Mouse (Mus musculus) limb, embryonic 14.5 days (tissue): ENCODE results near the gene Egln1. TPM values are rescaled to one million over a fixed set of nuclear protein-coding genes. Genes with fewer than 3 reads are reported as not detected.

Experiments used
- ATAC-seq: fragments of 200-750 bp; cut with Nextera tagmentation; 2 replicates; pipeline ENCODE4 v1.8.0; 2017; ENCODE audit warnings: low read depth, moderate number of reproducible peaks, moderate TSS enrichment; ENCODE audit not compliant: low FRiP score
- DNase-seq: peaks from one replicate; pipeline ENCODE4 v3.0.0-alpha.2; 2015; ENCODE audit warnings: low spot score
- H3K27ac ChIP-seq: fragments of 300-500 bp; sonication (generic); replicated peaks from 2 replicates; pipeline ENCODE4 v1.5.1; 2014; ENCODE audit warnings: low read depth, mild to moderate bottlenecking, low read length, moderate library complexity, mixed read lengths
- H3K27me3 ChIP-seq: fragments of 300-500 bp; sonication (generic); 2 replicates; pipeline ENCODE4 v1.6.1; 2014; ENCODE audit warnings: low read length, mixed read lengths; ENCODE audit not compliant: control insufficient read depth, insufficient read depth
- H3K36me3 ChIP-seq: fragments of 300-500 bp; sonication (generic); 2 replicates; pipeline ENCODE4 v1.6.1; 2014; ENCODE audit warnings: mild to moderate bottlenecking, low read length, moderate library complexity, mixed read lengths; ENCODE audit not compliant: control insufficient read depth, insufficient read depth
- H3K4me1 ChIP-seq: fragments of 300-500 bp; sonication (generic); 2 replicates; pipeline ENCODE4 v1.6.1; 2014; ENCODE audit warnings: antibody characterized with exemption, low read length, mixed read lengths; ENCODE audit not compliant: control insufficient read depth, insufficient read depth
- H3K4me2 ChIP-seq: fragments of 300-500 bp; sonication (generic); replicated peaks from 2 replicates; pipeline ENCODE4 v1.6.1; 2014; ENCODE audit warnings: low read depth, mild to moderate bottlenecking, low read length, moderate library complexity; ENCODE audit not compliant: severe bottlenecking
- H3K4me3 ChIP-seq: fragments of 300-500 bp; sonication (generic); replicated peaks from 2 replicates; pipeline ENCODE4 v1.5.1; 2014; ENCODE audit warnings: low read length
- H3K9ac ChIP-seq: fragments of 300-500 bp; sonication (generic); 2 replicates; pipeline ENCODE4 v1.6.1; 2014; ENCODE audit warnings: mild to moderate bottlenecking, low read depth, low read length, moderate library complexity; ENCODE audit not compliant: severe bottlenecking
- H3K9me3 ChIP-seq: fragments of 300-500 bp; sonication (generic); 2 replicates; pipeline ENCODE4 v1.6.1; 2016; ENCODE audit warnings: low read length; ENCODE audit not compliant: control insufficient read depth
- POLR2A ChIP-seq: fragments of 200-500 bp; IDR thresholded peaks from 2 replicates; pipeline ENCODE4 v1.8.0; 2012; ENCODE audit warnings: inconsistent platforms, mild to moderate bottlenecking, moderate library complexity, borderline replicate concordance; ENCODE audit not compliant: insufficient read depth, insufficient read length; ENCODE audit errors: extremely low read depth
- WGBS: fragments of 180-500 bp; shearing (Covaris S2); extraction: QIAGEN DNeasy Blood & Tissue Kit; methylation state at CpG from one replicate; pipeline ENCODE4 v1.1.7; 2014; 5-methylcytosine and 5-hydroxymethylcytosine counted together
- polyA plus RNA-seq, 2 experiments: library from polyadenylated mRNA; depleted of rRNA in 1 of 2; stranded (reverse) in 1 of 2; unstranded in 1 of 2; fragments of >200 nt; fragmentation: Nextera tagmentation in 1 of 2; extraction: Ambion mirVana in 1 of 2; gene quantifications; 2 replicates each; pipeline versions ENCODE4 v1.2.1 to v1.2.3; 2012 to 2014

Egln1 gene
- polyA plus RNA-seq, 2 experiments: 18.5 to 39.8 TPM

DNA sequence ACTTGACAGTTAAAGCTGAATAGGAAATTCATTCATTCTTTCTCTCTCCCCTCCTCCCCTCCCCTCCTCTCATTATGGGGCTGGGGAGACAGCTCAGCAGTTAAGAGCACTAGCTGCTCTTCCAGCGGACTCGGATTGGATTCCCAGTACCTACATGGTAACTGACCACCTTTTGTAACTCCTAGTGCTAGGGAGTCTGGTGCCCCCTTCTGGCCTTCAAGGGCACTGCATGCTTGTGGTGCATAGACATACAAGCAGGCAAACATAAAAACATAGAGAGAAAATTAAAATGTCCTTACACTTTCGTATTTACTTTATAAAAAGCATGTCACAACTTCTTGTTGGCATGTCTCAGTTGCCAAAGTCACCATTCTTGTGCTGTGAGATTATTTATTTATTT, 30.9 kb upstream of the Egln1 start:
- DNase-seq: no peak
- H3K27ac ChIP-seq: no peak overlapping the region
- no peaks in the 10 kb centered on the region for H3K4me1 ChIP-seq
- ATAC-seq: no peak
- H3K4me2 ChIP-seq: no peak overlapping the region
- peaks cover 3% of the 10 kb centered on the region; the same call in 1 of the 2 replicates for H3K9me3 ChIP-seq
- H3K36me3 ChIP-seq: no peaks in the 10 kb centered on the region
- no peak overlapping the region for H3K4me3 ChIP-seq
- TF ChIP-seq POLR2A: no peak
- WGBS: 98% methylated on average over 3 of the region's 3 CpGs
- no peak overlapping the region for H3K9ac ChIP-seq
- no peaks in the 10 kb centered on the region for H3K27me3 ChIP-seq

DNA sequence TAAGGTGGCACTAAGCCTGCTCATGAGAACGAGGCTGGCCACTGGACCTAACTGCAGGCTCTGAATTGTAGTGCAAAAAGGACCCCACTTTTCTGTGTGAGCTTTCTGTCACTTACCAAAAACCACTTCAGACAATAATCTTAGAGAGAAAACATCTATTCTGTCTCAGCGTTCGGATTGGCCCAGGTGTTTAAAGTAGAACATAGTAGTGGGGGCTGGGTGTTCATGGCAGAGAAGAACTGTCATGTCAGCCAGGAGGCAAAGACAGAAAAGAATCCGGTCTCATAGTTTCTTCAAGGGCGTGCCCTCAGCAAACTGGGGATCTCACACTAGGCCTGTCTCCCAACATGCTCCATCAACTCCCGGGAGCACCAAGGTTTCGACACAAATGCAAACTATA, 28.9 kb upstream of the Egln1 start:
- H3K27me3 ChIP-seq: no peaks in the 10 kb centered on the region
- no peaks in the 10 kb centered on the region for H3K4me1 ChIP-seq
- WGBS: 81% methylated on average over 7 of the region's 7 CpGs
- TF ChIP-seq POLR2A: no peak
- H3K9me3 ChIP-seq: peaks cover 3% of the 10 kb centered on the region; the same call in 1 of the 2 replicates
- H3K9ac ChIP-seq: no peak overlapping the region
- no peaks in the 10 kb centered on the region for H3K36me3 ChIP-seq
- no peak overlapping the region for H3K4me2 ChIP-seq
- no peak for DNase-seq
- no peak for ATAC-seq
- H3K27ac ChIP-seq: no peak overlapping the region
- no peak overlapping the region for H3K4me3 ChIP-seq

DNA sequence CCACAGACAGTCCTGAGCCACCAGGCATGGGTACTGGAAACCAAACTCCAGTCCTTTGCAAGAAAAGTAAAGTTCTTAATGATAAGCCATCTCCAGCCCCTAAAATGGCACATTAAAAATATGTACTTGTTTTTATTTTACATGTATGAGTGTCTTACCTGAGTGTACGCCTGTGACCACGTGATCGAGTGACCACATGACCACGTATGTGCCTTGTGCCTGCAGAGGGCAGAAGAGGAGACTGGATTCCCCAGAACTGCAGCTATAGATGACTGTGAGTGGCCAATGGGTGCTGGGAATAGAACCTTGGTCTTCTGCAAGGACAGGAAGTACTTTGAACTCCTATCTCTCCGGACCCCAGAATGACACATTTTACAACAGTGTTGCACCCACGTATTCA, 27.1 kb upstream of the Egln1 start:
- peaks cover 3% of the 10 kb centered on the region; the same call in 1 of the 2 replicates for H3K9me3 ChIP-seq
- H3K27me3 ChIP-seq: no peaks in the 10 kb centered on the region
- no peak for TF ChIP-seq POLR2A
- ATAC-seq: no peak
- H3K36me3 ChIP-seq: no peaks in the 10 kb centered on the region
- no peak for DNase-seq
- no peak overlapping the region for H3K27ac ChIP-seq
- 85% methylated on average over 6 of the region's 6 CpGs for WGBS
- H3K4me1 ChIP-seq: no peaks in the 10 kb centered on the region
- no peak overlapping the region for H3K9ac ChIP-seq
- H3K4me2 ChIP-seq: no peak overlapping the region
- no peak overlapping the region for H3K4me3 ChIP-seq

- 73% methylated on average over 4 of the region's 4 CpGs for WGBS
- TF ChIP-seq POLR2A: no peak
- no peak overlapping the region for H3K4me3 ChIP-seq
- H3K27me3 ChIP-seq: no peaks in the 10 kb centered on the region
- ATAC-seq (no peak), DNase-seq (no peak)
- no peaks in the 10 kb centered on the region for H3K9me3 ChIP-seq
- H3K4me2 ChIP-seq: no peak overlapping the region
- H3K27ac ChIP-seq: no peak overlapping the region
- no peak overlapping the region for H3K9ac ChIP-seq
- H3K36me3 ChIP-seq: no peaks in the 10 kb centered on the region
- H3K4me1 ChIP-seq: no peaks in the 10 kb centered on the region
Observed at GRCm38 (mm10) chr8:124974254-124974653, 25.1 kb upstream of the Egln1 start.

DNA sequence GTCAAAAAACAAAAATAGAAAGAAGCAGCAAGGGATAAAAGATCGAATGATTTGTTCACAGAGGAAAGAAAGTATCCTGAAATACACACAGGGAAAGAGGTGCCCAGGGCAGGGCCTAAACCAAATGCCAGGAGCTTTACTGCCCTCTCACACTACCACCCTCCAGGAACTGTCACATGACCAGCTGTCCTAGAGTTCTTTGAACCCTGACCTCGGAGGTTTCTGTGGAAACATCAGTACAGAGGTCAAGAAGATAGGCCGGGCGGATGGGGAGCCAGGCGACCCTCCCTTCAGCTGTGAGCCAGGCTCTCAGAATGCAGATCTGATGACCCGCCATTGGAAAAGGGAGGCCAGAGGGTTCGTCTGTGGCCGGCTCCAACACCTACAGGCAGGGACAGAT, 24.1 kb upstream of the Egln1 start:
- Histone ChIP-seq H3K27ac (no peak overlapping the region), H3K27me3 (no peaks in the 10 kb centered on the region), H3K36me3 (no peaks in the 10 kb centered on the region), H3K4me3 (no peak overlapping the region), H3K9ac (no peak overlapping the region), H3K4me1 (no peaks in the 10 kb centered on the region), H3K4me2 (no peak overlapping the region), H3K9me3 (no peaks in the 10 kb centered on the region)
- WGBS: 74% methylated on average over 8 of the region's 8 CpGs
- no peak for TF ChIP-seq POLR2A
- DNase-seq (no peak), ATAC-seq (no peak)
